Mouse (Mus musculus): Measurements from ENCODE around the gene Exd2. TPM values are rescaled to one million over a fixed set of nuclear protein-coding genes. Genes with fewer than 3 reads are reported as not detected.

Exd2 gene
- total RNA-seq (2014; rRNA removed) (8.0 and 9.8 TPM in 2 replicates), polyA plus RNA-seq (2012; rRNA removed) (4.6 and 4.9 TPM in 2 replicates)

GRCm38 (mm10) chr12:80462942-80463651, at the start of gene Exd2:
Gene Exd2, plus strand, starts transcription at chr12:80463095.
- WGBS, result under 1% methylated on average over 45 of the region's 45 CpGs
- TF ChIP-seq CTCF (IDR thresholded peaks at IDR 0.05; ENCODE audit: low read depth, low read length), result no peak
- no peak for TF ChIP-seq POLR2A (IDR thresholded peaks at IDR 0.05; ENCODE audit: extremely low read depth, insufficient read depth, low read length)

DNA sequence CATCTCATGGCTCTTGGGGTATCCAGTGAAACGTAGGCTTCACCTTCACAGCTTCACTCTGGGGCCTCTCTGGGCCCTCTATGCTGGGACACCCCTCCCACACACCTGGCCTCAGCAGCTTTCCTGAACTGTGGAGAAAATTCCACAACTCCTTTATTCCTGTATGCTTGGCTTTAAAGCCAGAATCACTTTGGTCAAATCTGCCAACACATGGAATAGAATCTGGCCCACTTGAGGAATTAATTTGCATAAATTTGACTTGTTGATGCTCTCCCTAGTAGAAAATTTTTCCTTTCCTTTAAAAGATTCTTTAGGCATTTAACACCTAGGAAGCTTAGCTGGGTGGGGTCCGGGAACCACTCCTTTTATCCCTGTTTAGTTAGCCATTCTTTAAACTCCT, 47.8 kb upstream of the Exd2 start:
- H3K27me3 ChIP-seq (ENCODE audit: control insufficient read depth, insufficient read depth, low read length), result no peaks in the 10 kb centered on the region
- peaks cover 7% of the 10 kb centered on the region; the same call in 1 of the 2 replicates for H3K79me2 ChIP-seq (ENCODE audit: control insufficient read depth, insufficient read depth, low read length)
- TF ChIP-seq CTCF (IDR thresholded peaks at IDR 0.05; ENCODE audit: low read depth, low read length), result no peak
- TF ChIP-seq POLR2A (IDR thresholded peaks at IDR 0.05; ENCODE audit: extremely low read depth, insufficient read depth, low read length), result no peak
- no peak overlapping the region for H3K4me3 ChIP-seq (ENCODE audit: insufficient read depth, low read depth, low read length)
- H3K36me3 ChIP-seq (ENCODE audit: control insufficient read depth, insufficient read depth, low read length), result peaks cover 12% of the 10 kb centered on the region; the same call in 1 of the 2 replicates
- H3K9ac ChIP-seq (ENCODE audit: low read depth, low read length), result no peak overlapping the region
- H3K4me1 ChIP-seq (ENCODE audit: control insufficient read depth, insufficient read depth, low read length), result no peaks in the 10 kb centered on the region
- H3K27ac ChIP-seq (replicated peaks; ENCODE audit: insufficient read depth, low read depth, low read length), result no peak overlapping the region
- no peak for DNase-seq (ENCODE audit: extremely low read depth, low read depth, low spot score)
- 98% methylated on average over 2 of the region's 2 CpGs for WGBS

More at GRCm38 (mm10) chr12:80462942-80463651, at the start of gene Exd2:
- Histone ChIP-seq H3K79me2 (ENCODE audit: control insufficient read depth, insufficient read depth, low read length) (no peaks in the 10 kb centered on the region), H3K36me3 (ENCODE audit: control insufficient read depth, insufficient read depth, low read length) (no peaks in the 10 kb centered on the region), H3K4me3 (ENCODE audit: insufficient read depth, low read depth, low read length) (peak within 1 kb of the TSS; percentile 96), H3K4me1 (ENCODE audit: control insufficient read depth, insufficient read depth, low read length) (no peaks in the 10 kb centered on the region), H3K27ac (replicated peaks; ENCODE audit: insufficient read depth, low read depth, low read length) (peak within 1 kb of the TSS; percentile 34), H3K9ac (ENCODE audit: low read depth, low read length) (peak within 1 kb of the TSS; percentile 80), H3K27me3 (ENCODE audit: control insufficient read depth, insufficient read depth, low read length) (no peaks in the 10 kb centered on the region)
- peak; percentile 73 for DNase-seq (ENCODE audit: extremely low read depth, low read depth, low spot score)

DNA sequence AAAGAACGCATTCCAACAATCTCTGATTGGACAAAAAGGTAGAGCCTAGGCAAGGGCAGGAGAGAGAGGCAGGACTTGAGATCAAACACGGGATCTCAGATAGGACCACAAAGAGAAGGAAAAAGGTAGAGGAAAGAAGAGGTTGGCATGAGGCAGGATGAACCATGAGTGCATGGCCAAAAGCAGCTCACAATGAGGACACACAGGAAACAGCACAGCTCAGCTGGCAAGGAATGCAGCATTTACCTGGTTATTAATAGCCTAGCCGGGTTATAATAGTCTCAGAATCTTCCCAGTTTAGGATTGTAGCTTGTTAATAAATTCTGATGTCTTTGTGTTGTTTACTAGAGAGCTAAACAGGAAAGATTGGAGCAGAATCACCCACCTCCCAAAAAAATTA, 35.2 kb upstream of the Exd2 start:
- no peak overlapping the region for H3K27ac ChIP-seq (replicated peaks; ENCODE audit: insufficient read depth, low read depth, low read length)
- no peaks in the 10 kb centered on the region for H3K27me3 ChIP-seq (ENCODE audit: control insufficient read depth, insufficient read depth, low read length)
- no peak overlapping the region for H3K9ac ChIP-seq (ENCODE audit: low read depth, low read length)
- H3K79me2 ChIP-seq (ENCODE audit: control insufficient read depth, insufficient read depth, low read length), result peaks cover 11% of the 10 kb centered on the region
- no peak overlapping the region for H3K4me3 ChIP-seq (ENCODE audit: insufficient read depth, low read depth, low read length)
- no peak for TF ChIP-seq POLR2A (IDR thresholded peaks at IDR 0.05; ENCODE audit: extremely low read depth, insufficient read depth, low read length)
- no peak for TF ChIP-seq CTCF (IDR thresholded peaks at IDR 0.05; ENCODE audit: low read depth, low read length)
- H3K36me3 ChIP-seq (ENCODE audit: control insufficient read depth, insufficient read depth, low read length), result peaks cover 12% of the 10 kb centered on the region
- H3K4me1 ChIP-seq (ENCODE audit: control insufficient read depth, insufficient read depth, low read length), result no peaks in the 10 kb centered on the region
- no peak for DNase-seq (ENCODE audit: extremely low read depth, low read depth, low spot score)
- WGBS, result 91% methylated on average over 3 of the region's 3 CpGs

GRCm38 (mm10) chr12:80433266-80433665, 29.6 kb upstream of the Exd2 start:
- Histone ChIP-seq H3K9ac (ENCODE audit: low read depth, low read length) (no peak overlapping the region), H3K27me3 (ENCODE audit: control insufficient read depth, insufficient read depth, low read length) (no peaks in the 10 kb centered on the region), H3K36me3 (ENCODE audit: control insufficient read depth, insufficient read depth, low read length) (peaks cover 5% of the 10 kb centered on the region), H3K79me2 (ENCODE audit: control insufficient read depth, insufficient read depth, low read length) (peaks cover 21% of the 10 kb centered on the region), H3K27ac (replicated peaks; ENCODE audit: insufficient read depth, low read depth, low read length) (peak overlapping the region; percentile 42), H3K4me3 (ENCODE audit: insufficient read depth, low read depth, low read length) (no peak overlapping the region; the same call in 1 of the 2 replicates), H3K4me1 (ENCODE audit: control insufficient read depth, insufficient read depth, low read length) (peaks cover 5% of the 10 kb centered on the region)
- TF ChIP-seq POLR2A (IDR thresholded peaks at IDR 0.05; ENCODE audit: extremely low read depth, insufficient read depth, low read length), result no peak
- TF ChIP-seq CTCF (IDR thresholded peaks at IDR 0.05; ENCODE audit: low read depth, low read length), result no peak
- WGBS, result 26% methylated on average over 4 of the region's 4 CpGs
- DNase-seq (ENCODE audit: extremely low read depth, low read depth, low spot score), result peak; percentile 44

- peak overlapping the region; percentile 92 for H3K4me3 ChIP-seq (ENCODE audit: insufficient read depth, low read depth, low read length)
- DNase-seq (ENCODE audit: extremely low read depth, low read depth, low spot score), result peak; percentile 53
- peaks cover 5% of the 10 kb centered on the region for H3K4me1 ChIP-seq (ENCODE audit: control insufficient read depth, insufficient read depth, low read length)
- H3K27ac ChIP-seq (replicated peaks; ENCODE audit: insufficient read depth, low read depth, low read length), result peak overlapping the region; percentile 95; the same call in 1 of the 2 replicates
- H3K79me2 ChIP-seq (ENCODE audit: control insufficient read depth, insufficient read depth, low read length), result peaks cover 21% of the 10 kb centered on the region
- no peak for TF ChIP-seq CTCF (IDR thresholded peaks at IDR 0.05; ENCODE audit: low read depth, low read length)
- no peak for TF ChIP-seq POLR2A (IDR thresholded peaks at IDR 0.05; ENCODE audit: extremely low read depth, insufficient read depth, low read length)
- H3K27me3 ChIP-seq (ENCODE audit: control insufficient read depth, insufficient read depth, low read length), result no peaks in the 10 kb centered on the region
- no peaks in the 10 kb centered on the region for H3K36me3 ChIP-seq (ENCODE audit: control insufficient read depth, insufficient read depth, low read length)
- H3K9ac ChIP-seq (ENCODE audit: low read depth, low read length), result peak overlapping the region; percentile 87
- 2% methylated on average over 10 of the region's 10 CpGs for WGBS
Observed at GRCm38 (mm10) chr12:80434601-80434960, 28.3 kb upstream of the Exd2 start.

Data from liver, adult 2 months (tissue).